Mouse (Mus musculus) ES-E14 (cell line): ENCODE measurements around the gene Ncs1.

Source experiments
- CHD2 ChIP-seq: IDR thresholded peaks from 2 replicates; pipeline ENCODE4 v1.6.1; 2014; ENCODE audit warnings: mild to moderate bottlenecking, low read depth, low read length, inconsistent platforms
- HCFC1 ChIP-seq: IDR thresholded peaks from 2 replicates; pipeline ENCODE4 v1.6.1; 2012; ENCODE audit warnings: low read length, inconsistent platforms, borderline replicate concordance; ENCODE audit not compliant: insufficient read depth
- MAFK ChIP-seq: IDR thresholded peaks from 2 replicates; pipeline ENCODE4 v1.6.1; 2014; ENCODE audit warnings: mild to moderate bottlenecking, low read depth, low read length, inconsistent platforms; ENCODE audit not compliant: insufficient read depth
- ZC3H11A ChIP-seq: IDR thresholded peaks from 2 replicates; pipeline ENCODE4 v1.6.1; 2012; ENCODE audit warnings: low read depth, mild to moderate bottlenecking, inconsistent platforms, low read length, borderline replicate concordance
- ZNF384 ChIP-seq: IDR thresholded peaks from 2 replicates; pipeline ENCODE4 v1.6.1; 2012; ENCODE audit warnings: low read depth, low read length, inconsistent platforms

DNA sequence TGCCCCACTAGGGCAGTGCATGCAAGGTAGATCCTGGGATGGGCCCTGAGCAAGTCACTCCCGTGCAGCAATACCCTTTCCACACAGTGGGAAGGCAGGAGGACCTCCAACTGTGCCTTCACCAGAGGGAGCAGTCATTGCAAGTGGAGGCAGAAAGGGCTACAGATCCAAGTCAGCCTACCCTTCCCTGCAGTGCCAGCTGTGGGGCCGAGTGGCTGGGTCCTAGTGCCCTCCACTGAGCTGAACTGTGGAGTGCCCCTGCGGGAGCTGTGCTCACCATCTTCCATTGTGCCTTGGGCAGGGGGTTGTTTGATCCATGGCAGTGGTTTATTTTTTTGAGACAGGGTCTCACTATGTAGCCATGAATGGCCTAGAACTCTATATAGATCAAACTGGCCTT is 34.4 kb upstream of the Ncs1 start:
- TF ChIP-seq ZNF384 (no peak), CHD2 (no peak), HCFC1 (no peak), ZC3H11A (no peak), MAFK (no peak)
